Mouse (Mus musculus): ENCODE results near the gene Gm28047.

DNA sequence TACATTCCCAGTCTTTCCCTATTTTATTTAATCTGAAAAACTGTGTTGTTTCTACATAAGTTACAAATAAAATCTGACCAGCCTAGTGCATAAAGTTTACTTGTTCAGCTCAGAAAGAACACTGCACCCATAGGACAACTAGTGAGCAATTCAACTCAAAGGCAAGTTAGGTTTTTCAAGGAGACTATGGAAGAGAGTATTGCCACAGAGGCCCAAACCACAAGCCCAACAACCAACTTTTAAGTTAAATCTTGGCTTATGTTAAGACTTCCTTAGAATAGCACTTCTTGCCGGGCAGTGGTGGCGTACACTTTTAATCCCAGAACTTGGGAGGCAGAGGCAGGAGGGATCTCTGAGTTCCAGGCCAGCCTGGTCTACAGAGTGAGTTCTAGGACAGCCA is 8.7 kb downstream of the Gm28047 start:
- TF ChIP-seq CTCF (IDR thresholded peaks at IDR 0.05; ENCODE audit: control insufficient read depth, insufficient read depth, low read length) (no peak), POLR2A (IDR thresholded peaks at IDR 0.05; ENCODE audit: borderline replicate concordance, control insufficient read depth, low read depth, low read length) (no peak)
